Mouse (Mus musculus): Measurements from ENCODE around the gene Cyp1b1. TPM values are rescaled to one million over a fixed set of nuclear protein-coding genes. Genes with fewer than 3 reads are reported as not detected.

Cyp1b1 gene
- polyA plus RNA-seq, 1 experiment = 8.4 TPM

- Histone ChIP-seq H3K4me1 (ENCODE audit: control insufficient read depth, insufficient read depth, low read length) (no peaks in the 10 kb centered on the region), H3K27ac (ENCODE audit: insufficient read depth, low read length) (no peak overlapping the region), H3K9me3 (replicated peaks; ENCODE audit: control insufficient read depth, insufficient read depth, low read length, poor library complexity, severe bottlenecking) (peaks cover 14% of the 10 kb centered on the region), H3K27me3 (ENCODE audit: control insufficient read depth, insufficient read depth, low read length, poor library complexity, severe bottlenecking) (no peaks in the 10 kb centered on the region), H3K36me3 (ENCODE audit: control insufficient read depth, insufficient read depth, low read length, poor library complexity, severe bottlenecking) (no peaks in the 10 kb centered on the region), H3K9ac (ENCODE audit: low read depth, poor library complexity, severe bottlenecking) (no peak overlapping the region), H3K4me3 (ENCODE audit: low read depth, low read length) (no peak overlapping the region)
- TF ChIP-seq POLR2A (IDR thresholded peaks at IDR 0.05; ENCODE audit: insufficient read depth, low read length) (no peak), CTCF (IDR thresholded peaks at IDR 0.05; ENCODE audit: low read depth, low read length) (no peak), EP300 (IDR thresholded peaks at IDR 0.05; ENCODE audit: insufficient read depth, low read depth, low read length) (no peak)
Observed at GRCm38 (mm10) chr17:79653171-79653570, 61.7 kb downstream of the Cyp1b1 start.

Other genes starting within 250 kb of the Cyp1b1 start
- gene Rmdn2, start 103.2 kb downstream of the Cyp1b1 start, polyA plus RNA-seq (2011; ENCODE audit: insufficient read depth, insufficient read length, low read depth, missing spikeins) = 2.0 and 3.0 TPM in 2 replicates
- 86.2 and 91.1 TPM in 2 replicates for gene Atl2, start 181.1 kb upstream of the Cyp1b1 start, polyA plus RNA-seq (2011; ENCODE audit: insufficient read depth, insufficient read length, low read depth, missing spikeins)